Mouse (Mus musculus) liver, embryonic 14.5 days (tissue): ENCODE results near the gene Samhd1.

ENCODE experiments used
- CTCF ChIP-seq: IDR thresholded peaks from 2 replicates; pipeline ENCODE4 v1.5.1; 2016; ENCODE audit warnings: antibody characterized with exemption, low read depth, control low read depth
- EP300 ChIP-seq: IDR thresholded peaks from 2 replicates; pipeline ENCODE4 v1.6.1; 2016; ENCODE audit warnings: antibody characterized with exemption, low read depth

GRCm38 (mm10) chr2:157084831-157085585 is 50.1 kb downstream of the Samhd1 start:
- no peak for TF ChIP-seq EP300
- no peak for TF ChIP-seq CTCF
